Mouse (Mus musculus) urinary bladder, postnatal 4 days (tissue): ENCODE results near the gene Slc25a24.

ENCODE experiments used
- DNase-seq, 2 experiments: peaks; one replicate each; pipeline ENCODE4 v3.0.0; 2021 to 2022; ENCODE audit warnings: low spot score in 2 of 2

The Slc25a24 gene

DNA sequence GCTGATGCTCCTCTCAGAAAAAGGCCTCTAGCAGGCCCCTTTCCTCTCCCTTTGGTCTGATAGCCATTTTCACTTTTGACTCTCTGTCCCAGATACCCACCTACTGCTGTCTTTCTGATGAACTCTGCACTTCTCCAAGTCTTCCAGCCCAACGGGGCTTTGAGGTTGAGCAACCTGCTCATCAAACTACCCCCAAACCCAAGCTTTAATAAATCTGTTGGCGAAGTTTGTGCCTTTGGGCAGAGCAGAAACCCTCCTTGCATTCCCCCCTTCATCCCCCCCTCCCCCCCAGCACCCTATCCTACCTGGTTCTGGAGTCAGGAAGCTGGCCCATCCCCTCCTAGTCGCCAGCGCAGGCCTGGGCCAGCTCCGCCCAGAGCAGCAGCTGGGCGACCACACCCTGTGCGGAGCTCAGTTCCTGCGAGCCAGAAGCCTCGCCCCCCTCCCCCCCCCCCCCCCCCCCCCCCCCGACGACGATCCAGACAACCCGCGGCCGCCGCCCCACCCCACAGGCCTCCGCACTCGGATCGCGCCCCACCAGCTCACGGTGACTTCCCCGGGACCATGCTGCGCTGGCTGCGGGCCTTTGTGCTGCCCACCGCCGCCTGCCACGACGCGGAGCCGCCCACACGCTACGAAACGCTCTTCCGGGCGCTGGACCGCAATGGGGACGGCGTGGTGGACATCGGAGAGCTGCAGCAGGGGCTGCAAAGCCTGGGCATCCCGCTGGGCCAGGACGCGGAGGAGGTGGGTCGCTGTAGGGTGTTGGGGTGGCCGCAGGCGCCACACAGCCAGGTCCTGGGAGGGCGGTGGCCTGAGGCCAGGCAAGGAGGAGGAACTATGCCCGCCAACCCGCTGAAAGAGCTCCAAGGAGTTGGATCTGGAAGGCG, at the start of gene Slc25a24:
Gene Slc25a24, plus strand, starts transcription at position 509 of the 890 bp plus-strand sequence.
- DNase-seq: peak; percentile 59 to 67

DNA sequence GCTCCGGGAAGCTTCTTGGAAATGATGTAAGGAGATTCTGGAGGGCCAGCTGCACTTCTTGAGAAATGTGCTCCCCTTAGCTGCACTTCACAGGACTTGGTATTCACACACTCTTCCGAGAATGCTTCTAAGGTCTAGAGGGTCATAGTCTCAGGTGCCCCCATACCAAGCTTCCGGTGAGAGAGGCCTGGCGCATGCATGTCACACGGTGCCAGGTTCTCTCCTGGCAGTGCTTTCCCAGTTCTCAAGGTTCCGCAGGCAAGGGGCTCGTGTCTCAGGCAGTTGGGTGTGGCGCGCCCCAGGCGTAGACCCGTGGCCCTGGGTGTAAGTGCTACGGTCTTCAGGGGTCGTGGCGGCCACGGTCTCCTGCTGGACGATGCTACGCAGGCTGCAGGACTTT, 42.8 kb upstream of the Slc25a24 start, which contains the start of gene Slc25a54:
Gene Slc25a54, plus strand, starts transcription at position 301 of the 400 bp plus-strand sequence.
- no peak for DNase-seq

DNA sequence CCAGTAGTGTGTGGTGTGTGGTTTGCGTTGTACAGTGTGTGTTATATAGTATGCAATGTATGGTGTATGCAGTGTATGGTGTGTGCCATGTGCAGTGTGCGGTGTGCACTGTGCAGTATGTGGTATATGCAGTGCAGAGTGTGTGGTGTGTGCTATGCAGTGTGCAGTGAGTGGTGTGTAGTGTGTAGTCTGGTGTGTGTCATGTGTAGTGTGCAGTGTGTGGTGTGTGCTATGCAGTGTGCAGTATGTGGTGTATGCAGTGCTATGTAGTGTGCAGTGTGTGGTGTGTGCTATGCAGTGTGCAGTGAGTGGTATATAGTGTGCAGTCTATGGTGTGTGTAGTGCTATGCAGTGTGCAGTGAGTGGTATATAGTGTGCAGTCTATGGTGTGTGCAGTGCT, 38.5 kb upstream of the Slc25a24 start:
- no peak for DNase-seq

DNA sequence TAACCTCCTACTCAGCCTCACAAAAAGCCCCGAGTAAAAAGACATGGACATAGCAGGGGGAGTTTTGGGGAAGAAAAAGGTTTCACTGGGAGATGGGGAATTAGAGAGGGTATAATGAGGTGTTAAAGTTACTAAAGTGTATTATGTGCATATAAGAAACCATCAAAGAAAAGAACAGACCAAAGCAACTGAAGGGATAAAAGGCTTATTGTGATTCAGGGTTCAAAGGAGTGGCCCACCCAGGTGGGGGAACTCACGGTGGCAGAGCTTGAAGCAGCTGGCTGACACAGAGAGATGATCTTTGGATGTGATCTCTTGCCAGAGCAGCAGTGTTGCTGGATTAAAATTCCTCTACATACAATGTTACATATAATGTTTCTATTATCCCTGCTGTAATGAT, 34.5 kb upstream of the Slc25a24 start:
- no peak for DNase-seq

DNA sequence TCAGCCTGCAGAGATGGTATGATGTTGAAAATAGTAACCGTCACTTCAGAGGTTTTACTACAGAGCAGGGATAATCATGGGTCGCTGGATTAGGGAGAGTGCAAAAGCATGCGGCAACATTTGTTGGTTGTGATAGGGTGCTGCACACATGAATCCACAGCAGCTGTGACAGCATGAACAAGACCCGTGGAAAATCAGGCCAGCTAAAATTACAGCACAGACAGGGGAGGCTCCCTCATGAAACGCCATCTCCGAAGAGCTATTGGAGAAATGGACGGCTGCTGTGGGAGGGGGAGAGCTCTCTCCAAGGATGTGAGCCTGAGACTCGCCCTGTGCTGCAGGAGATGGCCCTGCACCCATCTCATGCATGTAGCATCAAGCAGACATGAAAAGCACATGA, 18.2 kb upstream of the Slc25a24 start:
- no peak for DNase-seq

DNA sequence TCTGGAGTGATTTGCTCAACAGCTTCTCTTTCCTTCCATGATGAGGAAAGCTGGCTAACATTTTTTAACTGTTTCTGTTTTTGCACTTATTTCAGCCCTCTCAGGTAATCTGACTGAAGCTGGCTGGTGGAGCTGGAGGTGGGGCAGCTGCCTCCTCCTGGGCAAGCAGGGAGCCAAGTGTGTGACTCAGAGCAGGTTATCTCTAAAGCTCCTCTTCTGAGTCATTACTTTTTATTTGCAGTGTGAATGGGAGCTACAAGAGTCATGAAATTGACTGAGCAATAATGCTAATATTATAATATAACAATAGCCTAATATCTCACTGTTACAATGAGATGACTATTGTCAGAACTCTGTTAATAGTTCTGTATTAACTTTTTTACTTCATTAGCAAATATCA, 5.8 kb upstream of the Slc25a24 start:
- DNase-seq: no peak

DNA sequence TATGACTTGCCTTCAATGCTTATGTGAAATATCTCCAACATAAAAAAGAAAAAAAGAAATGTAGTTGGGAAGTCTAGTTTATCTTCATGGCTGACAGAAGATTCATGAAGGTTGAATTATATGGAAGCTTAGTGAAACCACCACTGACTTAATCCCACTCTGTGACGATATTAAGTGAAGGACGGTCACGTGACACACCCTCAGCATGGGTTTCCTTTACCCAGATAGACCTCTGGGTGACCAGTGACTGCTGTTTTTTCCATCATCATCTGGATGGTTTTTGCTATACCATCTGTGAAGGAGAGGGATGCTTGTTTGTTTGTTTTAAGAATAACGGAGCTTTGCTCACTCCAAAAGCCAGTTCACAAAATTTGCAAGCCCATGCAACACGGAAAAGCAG, 3.4 kb upstream of the Slc25a24 start:
- DNase-seq: no peak

DNA sequence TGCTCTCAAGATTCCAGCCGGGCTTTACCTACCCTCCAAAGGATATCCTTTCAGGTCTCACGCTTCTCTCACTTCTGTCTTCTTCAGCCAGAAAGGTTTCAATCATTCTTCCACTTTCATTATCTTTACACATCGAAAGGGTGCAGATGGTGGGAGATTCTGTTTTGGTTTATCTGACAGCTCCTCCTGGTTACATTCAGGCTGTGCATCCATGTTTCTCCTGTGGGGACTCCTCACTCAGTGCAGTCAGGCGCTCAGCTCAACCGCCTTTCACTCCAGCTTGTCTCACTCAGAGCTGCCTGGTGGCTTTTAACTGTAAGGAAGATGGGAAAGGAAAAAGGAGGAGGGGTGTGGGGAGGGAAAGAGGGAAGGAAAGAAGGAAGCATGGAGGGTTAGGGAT, 3.0 kb upstream of the Slc25a24 start:
- DNase-seq: no peak

DNA sequence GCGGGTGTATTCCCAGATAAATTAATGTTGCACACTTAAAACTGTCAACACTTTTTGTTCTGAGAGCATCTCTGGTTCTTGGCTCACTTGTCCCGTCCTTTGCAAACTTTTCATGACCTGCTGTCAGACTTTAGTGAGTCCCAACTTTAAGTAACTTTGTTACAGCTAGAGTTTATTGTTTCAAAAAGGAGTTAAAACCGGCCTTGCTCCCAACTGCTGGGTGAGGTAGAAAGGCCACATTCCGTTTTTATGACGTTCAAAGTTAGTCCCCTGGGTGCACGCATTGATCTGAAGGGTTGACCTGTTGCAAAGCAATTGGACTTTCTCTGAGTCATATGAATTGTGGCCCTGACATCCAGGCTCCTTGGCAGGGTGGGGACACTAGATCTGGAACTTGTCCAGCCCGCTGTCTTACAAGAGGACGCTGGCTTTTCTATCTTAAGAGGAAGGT, 607 bp downstream of the Slc25a24 start:
- DNase-seq: peak in 1 of 2 experiments; percentile 30

DNA sequence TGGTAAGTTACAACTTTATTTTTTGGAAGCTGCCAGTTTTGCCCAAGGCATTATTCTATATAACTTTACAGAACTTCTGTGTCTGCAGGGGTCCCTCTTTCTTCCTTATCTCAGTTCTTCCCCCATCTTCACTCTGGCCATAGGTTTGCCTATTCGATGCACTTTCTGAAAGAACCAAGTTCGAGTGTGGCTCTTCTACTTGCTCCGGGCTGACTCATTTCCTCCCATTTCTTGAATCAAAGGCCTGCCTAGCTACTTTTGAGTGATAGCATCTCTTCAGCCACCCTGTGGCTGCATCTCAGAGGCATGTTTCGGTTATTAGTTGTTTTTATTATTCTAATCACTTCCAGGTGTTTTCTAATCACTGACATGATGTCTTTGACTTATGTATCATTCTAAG, 1.1 kb downstream of the Slc25a24 start:
- DNase-seq: no peak

DNA sequence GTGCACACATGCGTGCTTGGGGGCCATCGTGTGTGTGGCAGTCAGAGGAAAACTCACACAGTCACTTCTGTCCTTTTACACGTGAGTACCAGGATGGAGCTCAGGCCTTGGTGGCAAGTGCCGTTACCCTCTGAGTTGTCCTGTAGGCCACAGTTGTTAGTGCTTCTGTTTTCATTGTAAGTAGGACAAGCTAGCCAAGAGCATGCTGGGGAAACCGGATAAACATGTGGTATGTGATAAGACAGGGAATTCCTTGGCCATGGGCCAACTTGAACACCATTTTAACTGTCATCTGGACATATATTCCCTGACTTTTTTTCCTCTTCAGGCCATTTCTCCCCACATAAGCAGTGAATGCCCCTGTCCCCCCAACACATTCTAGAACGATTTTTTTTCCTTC, 2.6 kb downstream of the Slc25a24 start:
- no peak for DNase-seq

DNA sequence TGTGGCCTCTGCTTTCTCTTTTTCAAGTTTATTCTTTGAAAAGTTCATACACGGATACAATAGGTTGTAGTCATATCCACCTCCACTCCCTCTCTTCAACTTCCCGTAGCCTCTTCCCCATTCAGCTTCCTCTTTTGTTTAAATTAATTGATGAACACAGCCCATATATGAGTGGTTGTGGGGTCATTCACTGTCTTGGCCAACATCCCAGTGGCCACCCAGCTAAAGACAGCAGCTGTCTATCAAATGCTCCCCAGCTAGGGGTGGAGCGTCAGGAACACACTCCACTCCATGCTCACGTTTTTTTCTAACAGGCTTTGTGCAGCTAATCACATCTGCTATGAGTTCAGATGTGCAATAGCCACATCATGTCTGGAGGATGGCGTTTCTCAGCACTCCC, 6.8 kb downstream of the Slc25a24 start:
- DNase-seq: no peak

DNA sequence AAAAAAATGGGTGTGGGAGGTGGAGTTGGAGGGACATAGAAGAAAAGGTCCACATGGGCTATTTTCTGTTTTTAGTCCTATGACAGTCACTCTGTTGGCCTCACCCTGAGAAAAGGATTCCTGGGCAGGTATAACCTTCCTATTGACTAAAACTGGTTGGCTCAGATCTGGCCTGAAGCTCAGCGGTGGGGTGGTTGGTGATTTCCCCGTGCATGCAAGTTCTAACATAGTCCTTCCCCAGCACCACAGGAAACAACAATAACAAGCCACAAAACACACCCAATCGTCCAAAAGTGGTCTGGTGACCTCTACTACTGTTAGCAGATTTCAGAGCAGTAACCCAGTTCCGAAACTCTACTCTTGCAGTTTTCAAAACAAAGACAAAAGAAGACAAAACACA, 10.0 kb downstream of the Slc25a24 start:
- no peak for DNase-seq

DNA sequence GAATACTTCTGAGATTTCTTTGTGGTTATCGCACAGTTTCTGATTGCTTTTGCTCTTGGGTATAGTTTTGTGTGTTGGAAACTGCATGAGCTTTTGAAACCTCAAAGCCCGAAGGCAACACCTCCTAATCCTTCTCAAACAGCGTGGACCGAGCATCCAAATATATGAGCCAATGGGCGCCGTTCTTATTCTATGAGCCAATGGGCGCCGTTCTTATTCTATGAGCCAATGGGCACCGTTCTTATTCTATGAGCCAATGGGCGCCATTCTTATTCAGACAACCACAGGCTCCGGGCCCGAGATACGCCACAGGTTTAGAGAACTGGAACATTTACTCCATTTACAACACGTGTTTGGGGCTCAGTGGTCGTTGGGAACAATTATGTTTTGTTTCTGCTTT, 11.1 kb downstream of the Slc25a24 start:
- DNase-seq: no peak

DNA sequence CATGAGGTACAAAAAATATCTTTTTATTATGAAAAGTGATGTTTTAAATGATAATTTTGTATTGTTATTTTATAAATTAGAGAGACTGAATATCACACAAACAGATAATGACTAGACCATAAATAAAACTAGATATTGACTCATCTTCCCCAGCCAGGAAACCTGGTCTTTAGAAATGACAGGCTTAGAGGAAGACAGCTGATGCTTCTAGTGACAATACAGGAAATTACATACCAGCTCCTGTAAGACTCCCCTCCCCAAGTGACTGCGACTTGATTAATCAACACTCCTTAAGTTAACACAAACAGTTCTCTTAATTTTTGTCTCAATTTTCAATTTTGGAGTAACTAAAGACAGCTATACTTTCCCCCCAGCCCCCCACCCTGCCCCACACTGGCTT, 12.4 kb downstream of the Slc25a24 start:
- no peak for DNase-seq

DNA sequence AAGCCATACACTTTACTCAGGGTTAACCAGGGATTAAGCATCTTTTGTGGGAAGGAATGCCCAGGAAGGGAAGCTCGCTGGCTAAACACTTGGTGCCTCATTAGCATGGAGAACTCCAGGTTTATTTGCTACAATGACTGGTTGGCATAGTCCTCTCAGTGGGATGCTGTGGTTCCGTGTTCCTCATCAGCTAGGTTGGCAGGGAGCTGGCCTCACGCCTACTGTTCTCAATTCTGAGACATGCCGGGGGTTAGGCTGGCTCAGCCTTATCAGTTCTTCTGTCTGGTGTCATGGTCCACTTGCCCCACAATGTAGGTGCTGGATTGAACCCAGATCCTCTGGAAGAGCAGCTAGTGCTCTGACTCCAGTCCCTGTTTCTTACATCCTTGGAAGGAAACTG, 29.6 kb downstream of the Slc25a24 start:
- no peak for DNase-seq

DNA sequence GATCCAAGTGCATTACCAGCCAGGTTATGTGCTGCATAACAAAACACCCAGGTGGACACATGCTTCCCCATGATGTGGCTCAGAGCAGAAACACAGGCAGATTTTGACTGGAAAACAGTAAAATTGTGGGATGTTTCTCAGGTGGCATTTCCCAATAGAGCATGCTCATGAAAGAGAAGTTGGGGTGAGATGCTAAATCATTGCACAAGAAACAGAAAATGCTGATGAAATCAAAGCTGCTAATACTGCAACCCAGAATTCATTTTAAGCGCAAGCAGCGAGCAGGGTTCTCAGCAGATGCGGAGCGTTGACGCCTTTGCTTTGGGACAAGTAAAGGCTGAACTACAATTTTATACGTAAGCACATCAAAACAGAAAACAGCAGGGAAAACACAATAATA, 30.5 kb downstream of the Slc25a24 start:
- no peak for DNase-seq

DNA sequence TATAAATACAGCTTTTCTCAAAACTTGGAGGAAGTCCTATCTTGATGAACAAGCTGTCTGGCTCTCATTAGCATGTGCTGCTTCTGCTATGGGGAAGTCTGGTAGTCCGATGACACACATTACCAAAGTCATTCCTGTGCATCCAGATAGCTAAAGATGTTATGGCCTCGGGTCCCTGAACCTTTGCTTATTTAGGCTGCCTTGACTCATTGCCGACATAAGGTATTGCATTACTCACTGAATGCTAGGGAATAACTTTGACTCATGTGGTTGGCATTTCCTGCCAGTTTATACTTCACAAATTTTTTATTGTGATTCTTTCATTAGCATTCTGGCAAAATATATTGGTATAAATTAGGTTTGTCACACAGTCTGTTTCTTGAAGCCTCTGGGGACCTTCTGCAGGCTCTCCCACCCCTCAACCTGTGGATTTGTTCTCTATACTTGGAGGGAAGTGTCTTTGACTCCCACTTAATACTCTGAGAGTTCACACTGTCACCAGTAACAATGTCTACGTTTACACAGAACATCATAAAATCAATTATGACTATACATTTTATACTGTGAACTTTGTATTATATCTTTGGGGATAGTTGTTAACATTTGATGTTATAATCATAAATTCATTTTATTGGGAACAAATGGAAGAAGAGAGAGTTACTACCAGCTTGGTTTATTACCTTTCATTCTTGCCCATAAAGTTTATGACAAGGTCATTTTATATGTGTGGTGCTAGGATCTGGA, 33.1 kb downstream of the Slc25a24 start:
- DNase-seq: no peak

DNA sequence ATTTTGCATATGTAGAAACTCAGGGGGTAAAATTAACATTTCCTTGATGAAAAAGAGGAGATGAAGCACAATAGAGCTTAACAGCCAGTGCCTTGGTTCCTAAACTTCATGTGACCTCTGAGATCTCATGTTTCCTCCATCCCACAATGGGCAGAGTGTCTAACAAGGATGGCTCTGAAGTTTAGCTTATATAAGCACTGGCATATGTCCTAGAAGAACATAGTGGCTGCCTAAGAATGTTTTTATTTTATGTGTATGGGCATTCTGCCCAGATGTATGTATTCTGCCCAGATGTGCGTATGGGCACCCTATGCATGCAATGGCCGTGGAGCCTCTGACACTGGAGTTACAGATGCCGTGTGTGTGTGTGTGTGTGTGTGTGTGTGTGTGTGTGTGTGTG, 34.5 kb downstream of the Slc25a24 start:
- no peak for DNase-seq

DNA sequence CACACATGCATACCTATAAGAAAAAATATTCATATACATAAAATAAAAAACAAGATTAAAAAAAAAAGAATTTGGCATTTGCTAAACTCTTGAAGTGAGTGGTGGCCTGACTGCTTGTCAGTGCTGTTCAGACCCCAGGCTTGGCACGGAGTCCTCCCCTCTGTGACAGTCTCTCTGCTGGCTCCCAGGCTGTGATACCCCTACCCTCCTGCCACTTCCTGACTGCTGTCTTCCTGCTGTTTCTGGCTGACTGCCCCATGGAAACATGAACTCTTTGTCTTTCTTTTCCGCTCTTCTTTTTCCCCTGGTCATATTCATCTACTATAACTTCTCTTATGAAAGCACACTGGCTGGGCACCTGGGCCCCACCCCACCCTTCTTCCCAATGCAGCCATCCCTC, 41.1 kb downstream of the Slc25a24 start:
- no peak for DNase-seq

DNA sequence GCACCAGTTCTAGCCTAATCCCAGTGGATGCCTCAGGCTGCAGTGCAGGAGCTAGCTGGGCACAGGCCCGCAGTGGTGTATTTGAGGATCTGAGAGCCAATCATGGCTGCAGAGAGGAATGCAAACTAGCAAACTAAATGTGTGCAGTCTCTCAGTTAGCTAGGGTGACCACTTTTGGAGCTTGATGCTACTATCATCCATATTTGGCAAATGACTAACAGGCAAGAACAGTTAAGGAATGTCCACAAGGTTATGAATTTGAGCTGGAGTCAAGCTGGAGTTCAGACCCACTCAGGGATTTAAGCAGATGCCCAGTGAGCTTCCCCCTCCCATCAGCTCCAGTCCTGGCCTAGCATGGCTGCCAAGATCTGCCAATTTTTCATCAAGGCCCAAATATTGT, 41.7 kb downstream of the Slc25a24 start:
- no peak for DNase-seq

DNA sequence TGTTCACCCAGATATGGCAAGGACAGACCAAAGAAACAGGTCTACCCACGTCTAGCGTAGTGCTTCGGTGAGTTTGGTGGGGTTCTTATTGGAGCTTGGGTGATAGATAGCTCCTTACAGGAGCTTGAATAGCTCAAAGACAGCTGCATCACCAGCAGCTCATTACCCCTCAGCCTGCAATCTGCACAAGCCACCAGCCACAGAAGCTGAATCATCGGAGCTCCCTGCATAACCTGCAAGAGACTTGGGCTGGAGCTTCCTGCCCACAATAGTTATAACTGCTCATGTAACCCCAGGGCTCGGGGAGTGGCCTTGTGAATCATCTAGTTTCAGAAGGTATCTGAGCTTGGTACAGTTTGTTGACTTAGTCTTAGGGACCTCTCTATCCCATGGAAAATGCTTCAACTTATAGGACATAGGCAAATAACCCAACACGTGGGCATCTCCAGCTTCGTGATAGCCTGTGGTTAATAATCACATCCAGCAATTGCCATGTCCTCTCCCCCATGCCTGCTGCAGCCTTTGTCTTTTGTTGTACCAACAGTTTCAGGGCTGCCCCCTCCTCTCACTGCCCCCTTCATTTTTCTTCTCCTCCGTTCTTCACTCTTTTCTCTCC, 42.4 kb downstream of the Slc25a24 start:
- no peak for DNase-seq

DNA sequence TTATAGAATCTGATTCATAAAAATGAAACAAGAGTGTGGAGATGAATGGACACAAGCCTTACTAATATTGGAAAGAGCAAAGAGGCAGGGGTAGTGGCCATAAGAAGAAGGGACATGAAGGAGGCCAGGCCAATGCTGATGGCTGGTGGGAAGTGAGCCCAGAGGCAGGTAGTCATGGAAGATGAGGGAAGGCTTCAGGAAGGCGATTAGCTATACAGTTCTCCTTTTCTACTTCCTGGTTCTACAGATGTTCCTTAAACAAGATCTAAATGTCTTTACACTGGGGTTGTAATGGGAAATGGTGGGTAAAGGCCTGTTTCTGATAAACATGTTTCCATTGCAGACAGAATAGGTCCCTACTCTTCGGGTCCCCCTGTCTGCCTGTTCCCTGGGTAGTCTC, 46.2 kb downstream of the Slc25a24 start:
- DNase-seq: no peak
